Mouse (Mus musculus) midbrain, embryonic 11.5 days (tissue): ENCODE measurements at regions not wholly inside any gene's neighbourhood (a gene's known extent, or its start where the extent isn't known, plus 50 kb on each side); places are given as distances from the start of the nearest gene placed in this dataset.
A peak's percentile ranks its signal among the peaks of the same experiment; 100 is the strongest.

ENCODE experiments used
- ATAC-seq: fragments of 200-750 bp; cut with Nextera tagmentation; 2 replicates; pipeline ENCODE4 v1.8.0; 2017; ENCODE audit warnings: moderate TSS enrichment, moderate library complexity; ENCODE audit not compliant: low FRiP score
- DNase-seq: peaks from one replicate; pipeline ENCODE4 v3.0.0; 2015; ENCODE audit warnings: low spot score; ENCODE audit errors: missing footprints
- H3K27ac ChIP-seq: fragments of 300-500 bp; sonication (generic); 2 replicates; pipeline ENCODE4 v1.5.1; 2014; ENCODE audit warnings: low read depth, low read length
- H3K27me3 ChIP-seq: fragments of 300-500 bp; sonication (generic); 2 replicates; pipeline ENCODE4 v1.6.1; 2014; ENCODE audit warnings: mild to moderate bottlenecking, low read length, moderate library complexity, mixed read lengths; ENCODE audit not compliant: control insufficient read depth, insufficient read depth
- H3K36me3 ChIP-seq: fragments of 300-500 bp; sonication (generic); 2 replicates; pipeline ENCODE4 v1.6.1; 2014; ENCODE audit warnings: mild to moderate bottlenecking, low read length, moderate library complexity, mixed read lengths; ENCODE audit not compliant: control insufficient read depth, insufficient read depth
- H3K4me1 ChIP-seq: fragments of 300-500 bp; sonication (generic); 2 replicates; pipeline ENCODE4 v1.6.1; 2014; ENCODE audit warnings: low read length; ENCODE audit not compliant: control insufficient read depth, insufficient read depth
- H3K4me2 ChIP-seq: fragments of 300-500 bp; sonication (generic); 2 replicates; pipeline ENCODE4 v1.6.1; 2014; ENCODE audit warnings: mild to moderate bottlenecking, moderate library complexity
- H3K4me3 ChIP-seq: fragments of 300-500 bp; sonication (generic); 2 replicates; pipeline ENCODE4 v1.5.1; 2014; ENCODE audit warnings: low read depth, low read length
- H3K9ac ChIP-seq: fragments of 300-500 bp; sonication (generic); 2 replicates; pipeline ENCODE4 v1.6.1; 2014; ENCODE audit warnings: low read length
- H3K9me3 ChIP-seq: fragments of 300-500 bp; sonication (generic); 2 replicates; pipeline ENCODE4 v1.6.1; 2016; ENCODE audit warnings: low read length; ENCODE audit not compliant: control insufficient read depth
- WGBS: fragments of 180-500 bp; shearing (Covaris S2); extraction: QIAGEN DNeasy Blood & Tissue Kit; methylation state at CpG from one replicate; pipeline ENCODE4 v1.1.7; 2014; 5-methylcytosine and 5-hydroxymethylcytosine counted together

DNA sequence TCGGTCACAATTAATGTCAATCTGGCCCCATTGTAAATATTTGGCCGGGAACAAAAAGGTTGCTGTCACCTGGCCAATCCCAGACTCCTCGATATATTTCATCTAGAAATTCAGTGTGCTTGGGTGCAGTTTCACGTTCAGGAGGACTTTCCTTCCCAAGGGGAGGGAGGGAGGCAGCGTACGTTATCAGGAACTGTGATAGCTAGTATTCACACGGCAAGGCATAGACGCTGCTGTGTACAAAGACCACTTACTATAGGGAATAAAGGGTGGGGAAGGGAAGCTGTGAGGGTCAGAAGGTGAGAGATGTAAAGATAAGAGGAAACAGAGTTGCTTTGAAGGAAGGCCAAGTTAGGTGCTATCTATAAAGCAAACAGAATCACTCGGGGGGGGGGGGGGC lies 132.7 kb upstream of the Sox9 start:
- Histone ChIP-seq H3K9me3 (no peaks in the 10 kb centered on the region), H3K4me2 (no peak overlapping the region), H3K27me3 (no peaks in the 10 kb centered on the region), H3K9ac (no peak overlapping the region), H3K4me1 (no peaks in the 10 kb centered on the region), H3K36me3 (no peaks in the 10 kb centered on the region), H3K4me3 (no peak overlapping the region), H3K27ac (no peak overlapping the region)
- 70% methylated on average over 9 of the region's 9 CpGs for WGBS
- ATAC-seq (no peak), DNase-seq (no peak)

DNA sequence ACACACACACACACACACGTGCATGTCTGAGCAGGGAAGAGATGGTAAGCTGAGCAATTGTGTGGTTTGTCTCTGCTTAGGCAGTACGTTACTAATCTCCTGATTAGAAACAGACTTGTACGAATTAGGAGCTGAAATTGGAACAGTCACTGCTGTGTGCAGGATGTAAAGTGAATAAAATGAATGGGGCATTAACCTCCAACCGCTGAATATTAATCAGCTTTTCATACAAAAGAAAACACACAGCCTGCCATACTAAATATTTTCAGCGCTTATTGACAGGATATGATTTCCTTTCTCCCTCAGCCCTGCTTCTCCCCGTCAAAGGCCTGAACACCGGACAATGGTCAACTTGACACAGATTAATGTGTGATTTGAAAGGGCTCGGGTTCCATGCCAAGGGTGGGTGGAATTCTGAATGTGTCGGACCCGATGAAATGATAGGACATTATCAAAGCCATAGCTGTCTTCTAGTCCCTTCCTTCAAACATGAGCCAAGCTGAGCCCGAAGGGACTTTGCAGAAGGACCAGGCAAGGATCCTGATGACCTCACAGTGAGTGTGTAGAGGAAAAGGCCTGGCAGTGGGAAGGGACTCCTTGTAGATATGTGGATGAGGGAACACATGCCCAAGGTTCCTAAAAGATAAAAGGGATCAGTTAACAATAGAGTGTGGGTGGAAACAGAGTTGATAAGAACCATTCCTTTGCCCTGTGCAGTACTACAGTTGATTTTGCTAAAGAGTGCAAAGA lies 124.4 kb upstream of the Sox9 start:
- ATAC-seq: peak; percentile 68

DNA sequence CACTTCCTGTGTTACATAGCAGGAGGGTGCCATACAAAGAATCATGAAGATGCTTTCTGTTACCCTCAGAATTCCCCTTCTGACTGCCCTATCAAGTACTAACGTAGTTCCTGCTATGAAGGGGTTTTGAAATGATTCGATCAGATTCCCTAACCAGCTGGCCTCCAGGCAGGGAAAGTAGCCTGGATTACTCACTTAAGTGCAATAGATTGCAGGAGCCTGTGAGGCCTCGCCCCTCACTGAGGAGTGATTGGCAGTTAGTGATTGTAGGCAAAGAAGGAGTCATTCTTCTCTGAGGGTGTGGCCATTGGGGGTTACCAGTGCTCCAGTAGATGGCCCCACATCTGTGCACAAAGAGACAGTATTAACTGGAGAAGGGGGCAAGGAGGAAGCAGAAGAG lies 122.1 kb upstream of the Sox9 start:
- peaks cover 7% of the 10 kb centered on the region; the same call in 1 of the 2 replicates for H3K4me1 ChIP-seq
- H3K36me3 ChIP-seq: no peaks in the 10 kb centered on the region
- no peaks in the 10 kb centered on the region for H3K27me3 ChIP-seq
- no peaks in the 10 kb centered on the region for H3K9me3 ChIP-seq
- no peak overlapping the region for H3K4me3 ChIP-seq
- DNase-seq: peak; percentile 49
- H3K4me2 ChIP-seq: no peak overlapping the region
- ATAC-seq: no peak
- H3K9ac ChIP-seq: no peak overlapping the region
- WGBS: 79% methylated on average over 3 of the region's 3 CpGs
- H3K27ac ChIP-seq: no peak overlapping the region

More for the DNA sequence above, 124.4 kb upstream of the Sox9 start:
- Histone ChIP-seq H3K27ac (no peak overlapping the region), H3K4me3 (no peak overlapping the region), H3K36me3 (no peaks in the 10 kb centered on the region), H3K9me3 (no peaks in the 10 kb centered on the region), H3K27me3 (no peaks in the 10 kb centered on the region), H3K9ac (no peak overlapping the region), H3K4me1 (peaks cover 7% of the 10 kb centered on the region; the same call in 1 of the 2 replicates), H3K4me2 (no peak overlapping the region)
- DNase-seq: peak; percentile 86
- WGBS: 49% methylated on average over 11 of the region's 11 CpGs

DNA sequence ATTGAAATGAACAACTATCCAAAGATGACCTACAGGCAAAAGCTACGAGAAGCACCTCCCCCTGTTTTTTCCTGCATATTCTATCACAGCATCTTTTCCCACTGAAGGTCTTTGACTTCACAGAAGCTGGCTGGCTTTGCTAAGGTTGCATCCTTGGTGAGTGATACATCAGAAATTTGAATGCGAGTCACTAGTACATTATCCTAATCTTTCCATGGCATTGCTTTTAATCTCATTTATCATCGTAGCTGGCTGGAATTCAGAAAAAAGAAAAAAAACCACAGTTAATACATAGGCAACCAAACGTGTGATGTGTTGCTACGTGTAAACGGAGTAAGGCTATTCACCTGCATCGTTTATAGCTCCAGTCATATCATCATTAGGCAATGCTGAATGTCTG lies 120.6 kb upstream of the Sox9 start:
- H3K4me2 ChIP-seq: no peak overlapping the region
- H3K36me3 ChIP-seq: no peaks in the 10 kb centered on the region
- H3K9me3 ChIP-seq: no peaks in the 10 kb centered on the region
- no peak overlapping the region for H3K27ac ChIP-seq
- H3K4me1 ChIP-seq: peaks cover 7% of the 10 kb centered on the region; the same call in 1 of the 2 replicates
- no peak for DNase-seq
- H3K27me3 ChIP-seq: no peaks in the 10 kb centered on the region
- ATAC-seq: no peak
- no peak overlapping the region for H3K9ac ChIP-seq
- H3K4me3 ChIP-seq: no peak overlapping the region
- 90% methylated on average over 7 of the region's 7 CpGs for WGBS

DNA sequence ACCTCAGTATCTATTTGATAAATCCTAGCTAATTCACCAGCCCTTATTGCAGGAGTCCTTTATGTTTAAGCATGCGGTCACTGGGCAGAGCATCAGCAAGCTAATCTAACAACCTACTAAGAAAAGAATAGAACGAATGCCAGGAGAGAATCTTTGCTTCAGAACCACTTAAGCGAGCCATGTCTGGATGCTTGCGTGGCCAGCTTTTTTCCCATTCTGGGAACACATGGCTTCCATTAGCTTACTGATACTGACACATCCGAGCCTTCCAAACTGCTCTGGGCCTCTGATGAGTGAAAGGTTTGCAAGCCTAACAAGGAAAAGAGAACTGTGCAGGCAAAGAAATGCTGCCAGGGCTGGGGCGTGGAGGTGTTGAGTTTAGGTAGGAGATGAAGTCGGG lies 114.7 kb upstream of the Sox9 start:
- WGBS: 85% methylated on average over 7 of the region's 7 CpGs
- ATAC-seq (no peak), DNase-seq (peak; percentile 73)
- Histone ChIP-seq H3K9ac (no peak overlapping the region), H3K4me1 (no peaks in the 10 kb centered on the region), H3K4me2 (no peak overlapping the region), H3K4me3 (no peak overlapping the region), H3K36me3 (no peaks in the 10 kb centered on the region), H3K9me3 (no peaks in the 10 kb centered on the region), H3K27ac (no peak overlapping the region), H3K27me3 (no peaks in the 10 kb centered on the region)

DNA sequence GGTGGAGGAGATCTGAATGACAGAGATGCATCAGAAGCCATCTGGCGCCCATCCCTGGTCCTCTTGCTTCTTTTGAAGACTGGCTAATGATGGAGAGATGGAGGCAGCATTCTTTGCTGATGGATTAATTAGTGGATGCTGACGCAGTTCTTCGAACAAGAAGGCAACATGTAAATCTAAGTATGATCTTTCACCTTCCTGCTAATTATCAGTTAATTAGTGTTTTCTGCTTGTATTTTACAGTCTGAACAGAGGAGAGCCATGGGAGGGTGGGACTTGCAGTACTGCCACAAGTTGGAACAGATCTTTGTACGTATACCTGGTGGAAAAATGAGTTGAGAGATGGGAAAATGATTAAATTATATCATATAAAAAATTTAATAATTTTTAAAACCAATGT lies 109.9 kb upstream of the Sox9 start:
- H3K4me1 ChIP-seq: no peaks in the 10 kb centered on the region
- no peaks in the 10 kb centered on the region for H3K27me3 ChIP-seq
- no peak overlapping the region for H3K4me3 ChIP-seq
- DNase-seq (no peak), ATAC-seq (no peak)
- no peaks in the 10 kb centered on the region for H3K36me3 ChIP-seq
- no peak overlapping the region for H3K4me2 ChIP-seq
- no peak overlapping the region for H3K9ac ChIP-seq
- no peak overlapping the region for H3K27ac ChIP-seq
- WGBS: 91% methylated on average over 4 of the region's 4 CpGs
- no peaks in the 10 kb centered on the region for H3K9me3 ChIP-seq

DNA sequence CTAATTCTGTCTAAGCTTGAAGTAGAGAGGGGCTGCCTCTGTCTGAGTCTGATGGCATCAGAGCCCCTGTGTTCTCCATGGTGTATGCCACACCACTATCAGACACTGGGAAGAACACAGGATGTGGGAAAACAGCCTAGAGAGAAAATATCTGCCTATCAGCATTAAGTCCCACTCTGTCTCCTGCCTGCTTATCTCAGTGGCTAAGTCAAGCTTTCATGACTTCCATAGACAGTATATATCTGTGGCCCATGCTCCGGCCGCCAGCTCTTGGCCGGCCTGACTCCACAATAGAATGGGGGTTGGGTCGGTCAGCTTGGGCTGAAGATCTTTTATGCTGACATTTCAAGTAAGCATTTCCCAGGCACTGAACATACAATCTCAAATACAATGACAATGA lies 92.0 kb upstream of the Sox9 start:
- Histone ChIP-seq H3K27ac (no peak overlapping the region), H3K4me1 (no peaks in the 10 kb centered on the region), H3K9ac (no peak overlapping the region), H3K36me3 (no peaks in the 10 kb centered on the region), H3K27me3 (no peaks in the 10 kb centered on the region), H3K4me3 (no peak overlapping the region), H3K9me3 (no peaks in the 10 kb centered on the region), H3K4me2 (no peak overlapping the region)
- WGBS: 88% methylated on average over 4 of the region's 4 CpGs
- ATAC-seq: no peak
- DNase-seq: no peak

DNA sequence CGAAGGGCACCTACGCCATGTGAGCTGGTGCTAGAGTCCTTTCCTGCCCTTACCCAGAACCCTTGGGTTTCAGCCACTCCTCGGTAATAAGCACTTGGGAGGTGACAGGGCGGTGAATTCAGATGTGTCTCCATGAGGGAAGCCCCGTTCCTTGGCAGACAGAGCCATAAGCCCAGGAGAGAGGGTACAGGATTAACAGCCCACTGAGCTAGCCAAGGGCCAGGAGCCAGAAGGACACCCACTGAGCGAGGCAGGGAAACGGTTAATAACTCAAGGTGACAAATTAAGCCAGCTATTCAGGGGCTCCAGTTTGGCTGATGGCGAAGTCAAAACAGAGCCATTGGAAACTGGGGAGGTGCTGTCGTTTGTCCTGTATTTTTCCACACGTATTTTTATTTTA lies 75.9 kb upstream of the Sox9 start:
- no peak for DNase-seq
- Histone ChIP-seq H3K4me2 (no peak overlapping the region), H3K27me3 (no peaks in the 10 kb centered on the region), H3K27ac (no peak overlapping the region), H3K4me3 (no peak overlapping the region), H3K4me1 (peaks cover 5% of the 10 kb centered on the region; the same call in 1 of the 2 replicates), H3K9ac (no peak overlapping the region), H3K9me3 (no peaks in the 10 kb centered on the region), H3K36me3 (no peaks in the 10 kb centered on the region)
- ATAC-seq: no peak
- WGBS: 84% methylated on average over 10 of the region's 10 CpGs

DNA sequence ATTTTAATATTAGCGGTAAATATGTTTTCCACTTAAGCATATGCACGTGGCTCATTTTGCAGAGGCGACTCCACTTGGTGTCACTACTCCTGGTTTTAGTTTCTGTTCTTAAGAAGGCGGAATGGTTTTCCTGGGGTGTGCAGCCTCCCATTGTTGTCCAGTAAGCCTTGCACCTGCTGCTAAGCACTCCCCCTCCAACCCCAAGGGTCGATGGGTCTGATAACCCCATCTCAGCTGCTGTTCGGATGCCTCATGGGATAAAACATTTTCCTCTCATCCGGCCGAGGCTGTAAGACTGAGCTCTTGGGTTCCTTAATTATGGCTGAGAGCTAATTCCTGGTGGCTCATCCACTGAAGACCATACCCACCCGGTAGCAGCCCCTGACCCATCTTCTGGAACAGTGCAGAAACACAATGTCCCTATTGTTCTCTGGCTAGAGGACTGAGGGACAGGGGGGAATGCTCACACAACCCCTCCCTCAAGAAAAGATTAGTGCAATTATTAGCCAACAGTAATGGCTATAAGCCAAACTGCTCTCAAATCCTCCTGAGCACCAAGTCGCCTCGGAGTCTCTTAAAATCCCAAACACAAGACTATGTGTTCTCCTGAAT lies 73.8 kb upstream of the Sox9 start:
- ATAC-seq (peak; percentile 86), DNase-seq (peak; percentile 87)
- Histone ChIP-seq H3K9ac (no peak overlapping the region), H3K27me3 (no peaks in the 10 kb centered on the region), H3K27ac (peak overlapping the region; percentile 4; the same call in 1 of the 2 replicates), H3K9me3 (no peaks in the 10 kb centered on the region), H3K4me2 (no peak overlapping the region), H3K4me3 (no peak overlapping the region), H3K36me3 (no peaks in the 10 kb centered on the region), H3K4me1 (peaks cover 5% of the 10 kb centered on the region; the same call in 1 of the 2 replicates)
- 31% methylated on average over 11 of the region's 11 CpGs for WGBS
